Mouse (Mus musculus): ENCODE data around the gene Gm3336. TPM values are rescaled to one million over a fixed set of nuclear protein-coding genes. Genes with fewer than 3 reads are reported as not detected.
A peak's percentile ranks its signal among the peaks of the same experiment; 100 is the strongest.

Gene Gm3336
- total RNA-seq, 2 experiments from 2014 or later: not detected

DNA sequence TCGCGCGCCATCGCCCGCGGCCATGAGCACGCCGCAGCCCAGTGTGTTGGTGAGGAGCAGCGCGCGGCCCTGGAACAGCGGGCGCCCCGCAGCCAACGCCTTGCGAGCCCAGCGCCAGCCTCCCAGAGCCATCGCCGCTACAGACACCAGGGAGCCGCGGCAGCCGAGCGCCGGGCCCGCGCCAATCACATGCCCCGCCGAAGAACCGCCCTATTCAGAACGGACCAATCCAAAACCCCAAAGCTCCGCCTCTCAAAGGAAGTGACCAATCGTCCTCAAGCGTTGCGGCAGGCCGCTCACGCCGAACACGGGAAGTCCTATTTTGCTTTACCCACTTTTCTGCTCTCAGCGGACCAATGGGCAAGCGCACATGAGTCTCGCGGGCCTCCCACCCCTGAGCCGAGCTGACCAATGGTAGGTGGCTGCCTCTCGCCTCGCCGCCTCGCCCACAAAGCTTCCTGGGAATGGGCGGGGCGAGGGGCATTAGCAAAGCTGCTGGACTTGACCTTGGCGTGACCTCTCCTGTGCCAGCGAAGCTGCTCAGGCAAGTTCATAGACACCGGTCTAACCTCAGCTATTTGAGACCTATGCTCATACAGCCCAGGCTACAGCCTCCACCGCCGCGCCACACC is 42.5 kb downstream of the Gm3336 start, which contains the start of gene Mpv17l2:
TSS of gene Mpv17l2 (minus strand) at position 172 of the 632 bp plus-strand sequence.
- DNase-seq (ENCODE audit: low spot score in 2 of 2): peak; percentile 94 to 99

DNA sequence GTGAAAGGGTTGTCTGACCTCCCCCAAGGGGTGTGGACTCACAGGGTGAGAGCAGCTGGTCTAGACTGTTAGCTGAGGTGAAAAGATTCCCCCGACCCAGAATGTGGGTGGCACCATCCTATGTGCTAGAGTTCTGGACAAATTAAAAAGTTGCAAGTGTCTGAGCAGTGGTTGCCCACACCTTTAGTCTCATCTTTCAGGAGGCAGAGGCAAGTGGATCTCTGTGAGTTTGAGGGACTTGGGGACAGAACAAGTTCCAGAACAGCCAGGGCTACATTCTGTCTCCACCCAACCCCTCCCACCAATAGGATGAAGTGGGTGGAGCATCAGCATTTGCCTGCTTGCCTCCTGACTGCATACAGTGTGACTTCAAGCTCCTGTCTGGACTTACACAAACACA is 43.8 kb downstream of the Gm3336 start:
- DNase-seq (ENCODE audit: low spot score in 2 of 2): no peak

DNA sequence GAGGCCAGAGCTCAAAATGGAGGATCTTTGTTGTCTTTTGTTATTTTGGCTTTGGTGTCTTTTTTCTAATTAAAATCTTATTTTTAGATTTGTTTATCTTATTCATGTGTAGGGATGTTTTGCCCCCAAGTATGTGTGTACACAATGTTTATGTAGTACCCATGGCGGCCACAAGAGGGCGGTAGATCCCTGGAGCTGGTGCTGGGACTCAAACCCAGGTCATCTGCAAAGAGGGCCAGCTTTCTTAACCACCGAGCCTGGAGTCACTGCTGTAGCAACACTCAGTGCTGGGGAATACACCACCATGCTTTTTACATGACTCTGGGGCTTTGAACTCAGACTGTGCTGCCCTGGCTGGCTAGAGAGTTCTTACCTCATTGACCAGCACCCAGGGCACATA is 45.0 kb downstream of the Gm3336 start:
- no peak for DNase-seq (ENCODE audit: low spot score in 2 of 2)

DNA sequence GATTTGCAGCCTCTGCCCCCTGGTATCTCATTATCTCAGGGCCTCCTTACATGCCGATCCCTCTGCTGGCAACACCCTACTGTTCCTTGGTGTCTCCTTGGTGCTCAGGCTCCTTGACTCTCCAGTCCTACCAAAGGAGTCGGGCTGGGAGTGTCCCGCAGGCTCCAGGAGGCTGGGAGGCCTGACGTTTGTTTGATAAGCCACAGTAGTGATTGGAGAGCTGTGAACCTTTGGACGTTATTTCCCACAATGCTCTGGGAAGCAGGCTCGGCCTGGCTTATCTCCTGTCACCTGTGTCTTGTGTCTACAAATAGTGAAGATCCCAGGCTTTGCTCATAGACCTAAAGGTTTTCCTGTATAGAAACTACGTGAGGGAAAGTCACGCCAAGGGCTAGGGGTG is 45.7 kb downstream of the Gm3336 start:
- no peak for DNase-seq (ENCODE audit: low spot score in 2 of 2)

DNA sequence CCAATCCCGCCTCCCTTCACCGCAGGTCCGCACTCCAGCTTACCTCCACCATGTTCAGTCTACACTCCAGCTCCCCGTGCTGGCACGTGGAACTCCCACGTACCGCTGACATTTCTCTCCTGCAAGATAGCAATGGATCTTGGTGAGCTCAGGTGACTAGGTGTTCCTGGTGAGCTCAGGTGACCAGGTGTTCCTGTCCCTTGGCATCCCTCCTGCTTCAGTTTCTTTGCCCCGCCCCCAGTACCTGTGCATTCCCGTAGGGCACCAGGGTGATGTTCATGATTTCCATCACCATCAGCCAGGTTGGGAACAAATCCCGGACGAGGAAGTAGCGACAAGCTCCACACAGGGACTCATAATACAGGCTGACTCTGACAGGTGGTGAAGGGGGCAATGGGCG is 46.3 kb downstream of the Gm3336 start:
- DNase-seq (ENCODE audit: low spot score in 2 of 2): no peak

DNA sequence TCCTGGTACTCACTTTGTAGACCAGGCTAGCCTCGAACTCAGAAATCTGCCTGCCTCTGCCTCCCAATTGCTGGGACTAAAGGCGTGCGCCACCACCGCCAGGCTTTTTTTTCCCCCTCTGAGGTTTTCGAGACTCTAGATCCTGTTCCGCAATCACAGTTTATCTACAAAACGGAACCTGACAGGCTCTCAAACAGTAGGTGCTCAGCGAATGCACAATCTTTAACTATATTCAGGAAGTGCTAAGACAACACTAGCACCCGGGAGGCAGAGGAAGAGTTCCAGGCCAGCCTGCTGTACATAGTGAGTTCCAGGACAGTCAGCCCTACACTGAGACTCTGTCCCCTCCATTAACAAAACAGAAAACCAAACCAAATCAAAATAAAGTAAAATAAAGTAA is 47.0 kb downstream of the Gm3336 start:
- DNase-seq (ENCODE audit: low spot score in 2 of 2): no peak

DNA sequence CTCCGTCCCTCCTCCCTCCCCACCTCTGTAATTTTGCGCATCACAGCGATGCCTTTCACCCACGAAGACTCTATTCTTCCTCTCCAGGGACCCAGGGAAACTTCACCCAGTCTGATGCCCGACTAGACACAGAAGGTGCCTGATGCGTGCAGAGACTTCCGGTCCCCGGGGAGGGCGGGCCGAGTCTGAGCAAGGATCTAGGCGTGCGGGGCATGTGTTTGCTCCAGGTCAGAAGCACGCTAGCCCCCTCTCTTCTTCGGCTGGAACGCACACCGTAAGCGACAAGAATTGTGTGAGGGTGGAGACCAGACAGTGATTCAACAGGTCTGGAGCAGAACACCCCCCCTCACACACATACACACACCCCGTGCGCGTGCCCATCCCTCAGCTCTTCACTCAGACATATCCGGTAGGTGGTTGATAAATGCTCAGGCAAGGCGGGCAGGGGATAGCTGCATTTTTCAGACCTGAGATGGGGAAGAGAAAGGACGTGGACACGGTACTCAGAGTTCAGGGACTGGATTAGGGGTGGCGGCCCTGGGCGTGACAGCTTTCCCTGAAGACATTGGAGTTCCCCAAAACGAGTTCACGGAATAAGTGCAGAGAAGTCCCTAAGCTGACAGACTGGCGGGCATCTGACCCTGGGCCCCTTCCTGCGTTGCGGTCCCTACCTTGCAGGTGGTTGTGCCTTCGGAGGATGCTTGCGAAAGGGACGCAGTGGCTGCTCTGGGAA is 47.7 kb downstream of the Gm3336 start:
- DNase-seq (ENCODE audit: low spot score in 2 of 2): no peak

DNA sequence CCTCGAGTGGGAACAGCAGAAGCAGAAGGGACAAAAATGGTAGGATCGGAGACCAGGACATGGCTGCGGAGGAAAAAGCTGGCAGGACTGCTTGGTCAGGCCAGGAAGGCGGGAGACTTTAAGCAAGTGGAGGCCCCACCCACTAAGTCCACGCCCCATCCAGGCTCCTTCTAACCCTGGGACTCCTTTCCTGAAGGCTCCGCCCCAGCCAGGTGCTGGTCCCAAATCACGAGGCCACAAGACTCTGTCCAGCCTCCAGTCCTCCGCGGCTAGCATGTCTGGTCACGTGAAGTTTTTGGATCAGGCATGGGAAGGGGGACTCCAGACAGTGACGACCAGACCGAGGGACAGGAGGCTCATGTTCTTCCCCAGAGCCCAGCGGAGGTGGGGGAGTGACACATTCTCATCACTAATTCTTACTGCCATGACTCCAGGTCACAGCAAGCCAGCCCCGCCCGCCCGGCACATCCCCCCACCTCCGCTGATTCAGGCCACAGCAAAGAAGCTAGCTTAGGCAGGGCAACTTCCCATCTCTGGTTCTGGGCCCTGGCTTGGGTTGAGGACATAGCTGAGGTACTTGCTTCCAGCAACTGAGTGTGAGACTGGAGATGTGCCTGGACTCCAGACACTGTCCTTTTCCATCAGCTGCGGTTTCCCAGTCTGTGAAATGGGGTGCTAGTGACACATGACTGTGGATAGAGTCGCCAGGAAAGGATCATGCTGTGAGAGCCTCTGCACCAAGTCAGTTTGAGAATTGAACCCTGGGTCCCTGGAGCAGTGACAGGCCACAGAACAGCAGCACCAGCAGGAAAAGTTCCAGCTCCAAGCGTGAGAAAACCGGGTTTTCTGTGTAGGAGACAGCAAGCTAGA is 48.5 kb downstream of the Gm3336 start:
- no peak for DNase-seq (ENCODE audit: low spot score in 2 of 2)

DNA sequence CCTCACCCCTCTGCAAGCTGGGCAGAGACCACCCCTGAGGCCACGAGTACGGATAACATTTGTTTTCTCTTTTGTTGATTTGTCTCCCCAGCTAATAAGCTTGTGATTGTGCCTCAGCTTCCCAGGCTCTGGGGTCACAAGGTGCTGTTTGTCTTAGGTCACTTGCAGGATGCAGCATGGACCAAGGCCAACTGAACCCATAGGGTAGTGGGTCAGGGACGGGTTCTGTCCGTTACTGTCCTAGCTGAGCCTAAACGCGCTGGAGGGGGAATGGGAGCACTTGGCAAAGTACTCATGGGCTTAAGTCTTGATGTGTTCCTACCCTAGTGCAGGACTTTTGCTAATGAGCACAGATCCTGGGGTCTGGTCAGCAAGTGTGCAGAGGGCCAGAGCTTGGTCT is 49.2 kb downstream of the Gm3336 start:
- no peak for DNase-seq (ENCODE audit: low spot score in 2 of 2)

DNA sequence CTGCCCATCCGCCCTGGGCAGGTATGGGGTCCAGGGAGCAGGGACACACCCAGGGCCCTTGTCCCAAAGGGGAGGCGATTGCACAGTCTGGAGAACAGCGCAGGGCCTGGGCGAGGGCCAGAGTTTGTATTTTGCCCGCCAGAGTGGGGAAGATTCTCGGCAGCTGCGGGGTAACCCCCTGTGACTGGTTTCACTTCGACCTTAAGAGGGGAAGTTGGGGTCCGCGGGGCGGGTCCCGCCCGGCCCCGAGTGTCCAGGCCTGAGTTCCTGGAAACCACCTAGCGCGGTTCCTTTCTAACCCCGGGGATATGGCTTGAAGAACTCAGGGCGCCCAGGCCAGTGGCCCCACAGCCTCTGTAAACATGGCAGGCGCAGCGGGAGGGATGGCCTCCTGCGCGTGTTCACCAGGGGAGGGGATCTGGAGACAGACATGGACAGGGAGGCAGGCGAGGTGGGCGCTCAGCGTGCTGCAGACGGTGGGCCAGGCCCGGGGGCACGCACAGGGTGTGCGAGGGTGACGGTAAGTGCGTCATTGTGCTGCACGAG is 50.0 kb downstream of the Gm3336 start:
- no peak for DNase-seq (ENCODE audit: low spot score in 2 of 2)

DNA sequence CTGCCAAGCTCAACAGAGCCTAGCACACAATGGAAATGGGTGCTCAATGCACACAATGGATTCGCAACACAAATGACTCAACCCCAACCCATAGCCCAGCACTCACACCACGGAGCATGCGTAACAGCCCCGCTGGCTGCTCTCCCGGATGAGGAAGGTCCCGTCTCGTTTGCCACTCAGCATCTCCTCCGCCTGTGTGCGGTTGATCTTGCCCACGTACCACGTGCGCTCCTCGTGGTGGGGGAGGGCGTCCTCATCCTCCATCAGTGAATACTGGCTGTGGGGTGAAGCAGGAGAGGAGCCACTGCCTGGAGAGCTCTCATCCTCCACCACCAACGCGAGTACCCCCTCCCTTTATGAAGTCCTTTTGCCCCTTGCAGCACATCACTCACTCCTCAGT is 50.6 kb downstream of the Gm3336 start:
- no peak for DNase-seq (ENCODE audit: low spot score in 2 of 2)

DNA sequence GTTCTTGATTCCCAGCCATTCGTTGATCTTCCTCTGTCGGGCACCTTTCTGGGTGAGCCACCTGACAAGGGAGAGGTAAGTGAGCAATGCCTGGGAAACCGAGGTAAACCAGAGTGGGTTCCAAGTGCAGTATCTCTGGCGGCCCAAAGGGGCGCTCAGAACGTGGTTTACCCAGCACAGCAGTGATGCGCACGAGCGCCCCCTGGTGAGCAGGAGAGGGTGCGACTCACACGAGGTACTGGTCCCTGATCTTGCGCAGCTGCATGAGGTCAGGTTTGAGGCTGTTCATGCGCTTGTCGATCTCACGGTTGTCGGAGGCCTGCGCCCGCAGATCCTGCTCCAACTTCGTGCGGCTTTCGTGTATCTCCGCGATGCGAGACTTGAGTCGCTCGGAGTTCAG is 51.0 kb downstream of the Gm3336 start:
- DNase-seq (ENCODE audit: low spot score in 2 of 2): peak; percentile 94 to 95

DNA sequence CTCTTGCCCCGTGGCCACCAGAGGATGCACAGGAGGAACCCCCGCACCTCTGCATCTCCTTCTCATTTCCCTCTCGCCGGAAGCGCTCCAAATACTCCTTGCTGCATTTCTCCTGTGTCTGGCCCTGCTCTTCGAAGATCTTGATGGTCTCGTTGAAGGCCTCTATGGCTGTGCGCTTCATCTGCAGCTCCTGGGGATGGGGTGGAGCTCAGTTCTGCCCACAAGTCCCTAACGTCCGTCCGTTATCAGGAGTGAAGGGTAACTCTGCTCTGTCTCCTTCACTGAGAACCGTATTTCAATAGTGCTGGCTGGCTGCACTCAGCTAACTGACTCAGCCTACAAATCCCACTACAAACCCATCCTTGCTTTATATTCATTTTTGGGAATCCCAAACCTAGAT is 51.5 kb downstream of the Gm3336 start:
- DNase-seq (ENCODE audit: low spot score in 2 of 2): no peak

DNA sequence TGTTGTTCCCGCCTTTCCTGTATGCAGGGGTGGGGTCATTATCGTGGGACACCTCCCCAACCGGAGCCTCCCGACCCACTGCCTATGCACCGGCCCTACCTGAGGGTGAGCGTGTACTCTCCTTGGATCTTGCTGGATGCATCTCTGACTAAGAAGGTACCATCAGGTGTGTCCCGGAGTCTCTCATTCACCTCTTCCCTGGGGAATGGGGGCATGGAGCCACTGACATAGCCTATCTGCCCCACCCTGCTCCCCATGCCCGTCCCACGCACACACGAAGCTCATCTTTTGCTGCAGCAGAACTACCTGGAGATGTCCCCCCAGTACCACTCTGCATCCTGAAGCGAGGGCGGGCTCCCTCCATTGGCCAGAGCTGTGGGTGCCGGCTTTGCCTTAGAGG is 52.4 kb downstream of the Gm3336 start:
- DNase-seq (ENCODE audit: low spot score in 2 of 2): no peak

DNA sequence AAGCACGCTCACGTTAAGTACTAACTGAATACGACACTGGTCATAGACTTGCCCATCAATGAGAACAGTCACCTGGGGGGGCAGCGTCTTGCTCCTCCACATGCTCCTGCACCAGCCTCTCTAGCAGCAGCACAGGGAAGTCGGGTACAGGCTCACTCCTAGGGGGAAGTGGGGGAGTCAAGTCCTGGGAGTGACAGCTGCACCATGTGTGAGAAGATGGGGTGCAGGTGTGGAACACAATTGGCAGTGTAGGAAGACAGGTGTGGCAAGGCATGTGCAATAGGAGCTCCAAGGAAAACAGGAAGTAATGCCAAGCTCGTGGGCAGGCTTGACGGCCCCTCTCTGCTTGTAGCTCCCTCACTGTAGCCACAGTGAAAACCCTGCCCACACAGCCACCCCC is 52.9 kb downstream of the Gm3336 start:
- no peak for DNase-seq (ENCODE audit: low spot score in 2 of 2)

DNA sequence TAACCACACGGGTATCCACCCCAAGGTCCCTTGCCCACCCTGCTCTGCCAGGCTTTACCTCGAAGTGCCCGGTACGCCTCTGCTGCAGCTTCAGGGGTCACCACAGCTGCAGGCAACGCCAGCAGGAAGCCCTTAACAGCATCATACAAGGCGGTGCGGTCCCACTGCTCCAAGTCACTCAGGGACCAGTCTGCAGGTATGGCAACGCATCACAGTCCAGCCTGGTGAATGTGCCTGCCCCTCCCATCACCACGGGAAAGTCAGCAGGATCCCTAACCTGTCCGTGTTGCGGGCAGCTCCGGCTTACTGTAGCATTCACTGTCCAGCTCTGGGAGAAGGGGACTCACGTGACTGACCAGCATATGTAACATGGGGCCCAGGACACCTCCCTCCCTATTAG is 53.7 kb downstream of the Gm3336 start:
- no peak for DNase-seq (ENCODE audit: low spot score in 2 of 2)

Other genes starting within 250 kb of the Gm3336 start
- 10 to 100 TPM; 44.7 to 45.5 TPM for gene Klhl26, start 241.6 kb upstream of the Gm3336 start, total RNA-seq (2021)
- gene Tmem59l, start 231.2 kb upstream of the Gm3336 start, total RNA-seq (2021): 100 to 1,000 TPM; 251 to 263 TPM
- gene Crlf1, start 225.4 kb upstream of the Gm3336 start, total RNA-seq (2021): 10 to 100 TPM; 21.8 to 24.2 TPM
- gene Rex1bd, start 211.8 kb upstream of the Gm3336 start, total RNA-seq (2021): 100 to 1,000 TPM in 1 of 2 experiments, 10 to 100 TPM in 1; 83.2 to 103 TPM
- gene Uba52, start 207.7 kb upstream of the Gm3336 start, total RNA-seq (2021): 1,000 to 10,000 TPM; 1,048 to 1,082 TPM
- 100 to 1,000 TPM; 412 to 417 TPM for gene Fkbp8, start 190.8 kb upstream of the Gm3336 start, total RNA-seq (2021)
- 10 to 100 TPM; 39.5 to 40.3 TPM for gene Kxd1, start 190.6 kb upstream of the Gm3336 start, total RNA-seq (2021)
- gene Ell, start 179.1 kb upstream of the Gm3336 start, total RNA-seq (2021): 10 to 100 TPM; 18.7 TPM
- gene Isyna1, start 124.2 kb upstream of the Gm3336 start, total RNA-seq (2021): 10 to 100 TPM; 38.8 to 46.1 TPM
- 100 to 1,000 TPM; 253 to 259 TPM for gene Ssbp4, start 109.7 kb upstream of the Gm3336 start, total RNA-seq (2021)
- 1 to 10 TPM; 1.1 to 1.4 TPM for gene Lrrc25, start 102.4 kb upstream of the Gm3336 start, total RNA-seq (2021)
- gene Gdf15, start 86.1 kb upstream of the Gm3336 start, total RNA-seq (2021): not detected
- 10 to 100 TPM; 25.9 to 30.8 TPM for gene Pgpep1, start 58.2 kb upstream of the Gm3336 start, total RNA-seq (2021)
- 10 to 100 TPM; 67.8 to 71.7 TPM for gene Lsm4, start 45.3 kb upstream of the Gm3336 start, total RNA-seq (2021)
- gene Jund, start 19.6 kb upstream of the Gm3336 start, total RNA-seq (2021): 100 to 1,000 TPM; 163 to 179 TPM
- gene Iqcn, start 15.1 kb upstream of the Gm3336 start, total RNA-seq (2021): under 1 TPM in 1 of 2 experiments, not detected in 1; 0.14 TPM
- under 1 TPM; 0.81 to 0.91 TPM for gene Pde4c, start 5.2 kb downstream of the Gm3336 start, total RNA-seq (2021)
- gene Rab3a, start 36.1 kb downstream of the Gm3336 start, total RNA-seq (2021): 100 to 1,000 TPM; 793 to 809 TPM
- 10 to 100 TPM; 47.6 to 52.2 TPM for gene Mpv17l2, start 42.4 kb downstream of the Gm3336 start, total RNA-seq (2021)
- 100 to 1,000 TPM; 164 to 178 TPM for gene Pik3r2, start 58.2 kb downstream of the Gm3336 start, total RNA-seq (2021)
- 100 to 1,000 TPM; 295 to 297 TPM for gene Mast3, start 86.5 kb downstream of the Gm3336 start, total RNA-seq (2021)
- gene Il12rb1, start 89.9 kb downstream of the Gm3336 start, total RNA-seq (2021): 1 to 10 TPM; 1.5 TPM
- gene Arrdc2, start 121.2 kb downstream of the Gm3336 start, total RNA-seq (2021): 10 to 100 TPM; 23.3 to 24.5 TPM
- gene Kcnn1, start 144.7 kb downstream of the Gm3336 start, total RNA-seq (2021): 10 to 100 TPM; 22.0 to 22.8 TPM
- 10 to 100 TPM; 84.5 to 92.7 TPM for gene Ccdc124, start 155.4 kb downstream of the Gm3336 start, total RNA-seq (2021)
- 1 to 10 TPM; 7.3 to 8.3 TPM for gene Slc5a5, start 174.2 kb downstream of the Gm3336 start, total RNA-seq (2021)
- gene Rpl18a, start 178.9 kb downstream of the Gm3336 start, total RNA-seq (2021): 100 to 1,000 TPM; 673 to 736 TPM
- gene Map1s, start 187.4 kb downstream of the Gm3336 start, total RNA-seq (2021): 10 to 100 TPM; 73.2 to 77.0 TPM

Data from layer of hippocampus, postnatal 14 days (tissue).